Mouse (Mus musculus) gastrocnemius, adult 8-10 months (tissue): ENCODE results near the gene Nmnat2. TPM values are rescaled to one million over a fixed set of nuclear protein-coding genes. Genes with fewer than 3 reads are reported as not detected.

Experiments used
- DNase-seq, 2 experiments: peaks; one replicate each; pipeline ENCODE4 v3.0.0; 2022; ENCODE audit warnings: low spot score in 2 of 2
- total RNA-seq, 4 experiments: library from RNA; stranded (reverse); gene quantifications; 2 replicates each; pipeline ENCODE4 v1.2.4; 2022

The Nmnat2 gene
- total RNA-seq, 4 experiments from 2014 or later = 0.10 to 0.58 (median 0.16) TPM

GRCm38 (mm10) chr1:153157021-153157623 is 202.3 kb downstream of the Nmnat2 start:
- DNase-seq = no peak

GRCm38 (mm10) chr1:153159137-153159536 is 204.3 kb downstream of the Nmnat2 start:
- DNase-seq = no peak

- no peak for DNase-seq
Measured at GRCm38 (mm10) chr1:153163831-153164230, 209.0 kb downstream of the Nmnat2 start.

GRCm38 (mm10) chr1:153168293-153168692 is 213.5 kb downstream of the Nmnat2 start:
- no peak for DNase-seq

Other genes starting within 250 kb of the Nmnat2 start
- gene Apobec4, start 204.4 kb upstream of the Nmnat2 start, total RNA-seq = not detected
- gene Rgl1, start 188.6 kb upstream of the Nmnat2 start, total RNA-seq = 1 to 10 TPM; 2.9 to 9.4 (median 5.3) TPM
- 1 to 10 TPM; 7.3 to 9.8 (median 8.7) TPM for gene Arpc5, start 188.5 kb upstream of the Nmnat2 start, total RNA-seq
- gene Ncf2, start 154.8 kb upstream of the Nmnat2 start, total RNA-seq = 1 to 10 TPM in 1 of 4 experiments, under 1 TPM in 3; 0.34 to 1.1 (median 0.48) TPM
- gene Smg7, start 52.3 kb upstream of the Nmnat2 start, total RNA-seq = 10 to 100 TPM; 36.2 to 45.6 (median 39.9) TPM
- 1 to 10 TPM; 1.8 to 4.9 (median 3.0) TPM for gene Lamc2, start 231.5 kb downstream of the Nmnat2 start, total RNA-seq